Mouse (Mus musculus) gastrocnemius, postnatal 25 days (tissue): Measurements from ENCODE around the gene Shank2. TPM values are rescaled to one million over a fixed set of nuclear protein-coding genes. Genes with fewer than 3 reads are reported as not detected.

ENCODE experiments used
- DNase-seq: peaks from one replicate; pipeline ENCODE4 v3.0.0; 2022
- total RNA-seq, 2 experiments: library from RNA; stranded (reverse); gene quantifications; 1 replicate in 1 of 2; 2 replicates in 1 of 2; pipeline ENCODE4 v1.2.3; 2021

The Shank2 gene
- total RNA-seq, 2 experiments from 2014 or later = 0.05 to 0.08 TPM

DNA sequence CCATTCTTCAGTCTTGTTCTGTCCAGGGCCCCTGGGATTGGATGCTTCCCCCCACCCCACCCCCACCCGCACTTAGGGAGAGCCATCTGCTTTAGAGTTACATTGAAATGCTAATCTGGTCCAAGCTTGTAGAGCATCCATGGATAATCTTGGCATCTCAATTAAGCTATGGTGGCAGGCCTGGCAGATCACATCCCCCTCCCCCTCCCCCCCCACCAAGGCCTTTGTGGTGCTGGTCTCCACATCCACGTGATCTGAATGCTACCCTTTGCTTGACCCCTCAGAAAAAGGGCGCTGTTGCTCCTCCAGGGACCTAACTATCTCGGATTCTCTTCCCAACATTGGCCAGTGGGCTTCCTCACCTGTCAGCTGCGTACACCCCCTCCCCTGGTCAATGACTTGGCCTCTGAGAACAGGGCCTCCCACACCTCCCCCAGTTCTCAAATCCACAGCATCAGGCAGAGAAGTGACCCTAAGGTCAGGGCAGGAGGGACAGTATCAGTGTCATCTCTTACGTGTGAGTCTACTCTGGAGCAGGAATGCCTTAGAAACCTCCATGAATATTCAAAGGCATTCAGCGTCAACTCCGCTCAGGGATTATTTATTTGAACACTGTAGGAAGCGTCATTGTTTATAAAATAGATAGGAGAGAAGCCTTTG lies 104.8 kb downstream of the Shank2 start:
- no peak for DNase-seq

- DNase-seq = no peak
These were observed 106.4 kb downstream of the Shank2 start for GRCm38 (mm10) chr7:144108141-144108540.

DNA sequence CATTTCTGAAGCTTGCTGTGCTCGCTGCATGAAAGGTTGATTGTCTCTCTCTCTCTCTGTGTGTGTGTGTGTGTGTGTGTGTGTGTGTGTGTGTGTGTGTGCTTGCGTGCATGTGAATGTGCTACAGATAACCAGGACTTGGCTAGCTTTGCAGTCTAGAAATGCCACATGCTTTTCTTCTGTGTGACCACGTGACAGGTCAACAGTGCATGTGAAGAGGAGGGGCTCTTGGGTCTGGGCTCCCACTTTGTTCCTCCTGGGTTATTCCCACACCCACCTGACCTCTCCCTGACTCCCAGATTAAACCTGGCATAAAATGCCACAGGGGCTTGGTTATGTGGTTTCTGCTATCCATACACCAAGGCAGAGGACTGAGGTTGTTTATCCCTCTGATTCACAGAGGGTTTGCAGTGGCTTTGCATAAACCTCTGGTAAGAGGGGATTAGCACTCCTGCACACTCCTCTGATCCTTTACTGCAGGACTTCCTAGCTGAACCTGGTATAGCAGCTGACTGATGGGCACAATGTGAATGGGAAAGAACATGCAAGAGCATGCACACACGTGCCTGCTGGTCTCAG lies 109.4 kb downstream of the Shank2 start:
- no peak for DNase-seq

DNA sequence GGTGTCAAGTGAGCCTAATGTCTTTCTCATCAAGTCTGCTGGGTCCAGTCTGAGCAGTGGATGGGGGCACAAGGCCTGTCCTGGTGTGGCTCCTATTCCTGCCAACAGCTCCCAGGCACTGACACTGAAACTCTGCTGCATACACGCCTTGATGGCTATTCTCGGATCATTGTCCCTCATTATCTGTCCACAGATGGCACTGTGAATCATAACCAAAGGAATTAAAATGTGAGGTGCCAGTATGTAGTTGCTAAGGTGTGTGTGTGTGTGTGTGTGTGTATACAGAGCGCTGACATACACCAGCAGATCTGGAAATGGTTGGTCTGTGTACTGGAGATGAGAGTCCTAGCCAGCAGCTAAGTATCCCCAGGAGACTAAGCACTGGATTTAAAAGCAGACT lies 110.3 kb downstream of the Shank2 start:
- DNase-seq = no peak

- DNase-seq = no peak
These were observed 112.5 kb downstream of the Shank2 start for GRCm38 (mm10) chr7:144114230-144114629.

DNA sequence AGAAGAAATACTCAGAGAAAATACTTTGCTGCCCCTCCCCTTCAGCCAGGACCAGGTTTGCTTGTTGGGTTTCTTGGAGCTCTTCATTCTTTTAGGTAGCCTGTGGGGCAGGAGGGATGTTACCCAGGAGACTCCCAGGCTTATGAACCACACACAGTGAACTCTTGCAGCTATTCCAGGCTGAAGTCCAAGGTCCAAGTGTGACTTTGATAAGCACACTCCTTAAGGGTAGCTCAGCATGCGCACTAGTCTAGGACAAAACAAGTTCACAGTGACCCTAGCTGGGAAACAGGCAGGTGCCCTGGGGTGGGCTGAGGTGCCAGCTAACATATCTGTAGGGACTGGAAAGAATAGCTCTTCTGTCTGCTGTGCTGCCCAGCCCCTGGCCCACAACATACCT lies 117.8 kb downstream of the Shank2 start:
- no peak for DNase-seq

GRCm38 (mm10) chr7:144132699-144133387 lies 131.1 kb downstream of the Shank2 start:
- no peak for DNase-seq

GRCm38 (mm10) chr7:144133388-144133998 lies 131.8 kb downstream of the Shank2 start:
- no peak for DNase-seq

GRCm38 (mm10) chr7:144134699-144135098 lies 133.0 kb downstream of the Shank2 start:
- DNase-seq = no peak

DNA sequence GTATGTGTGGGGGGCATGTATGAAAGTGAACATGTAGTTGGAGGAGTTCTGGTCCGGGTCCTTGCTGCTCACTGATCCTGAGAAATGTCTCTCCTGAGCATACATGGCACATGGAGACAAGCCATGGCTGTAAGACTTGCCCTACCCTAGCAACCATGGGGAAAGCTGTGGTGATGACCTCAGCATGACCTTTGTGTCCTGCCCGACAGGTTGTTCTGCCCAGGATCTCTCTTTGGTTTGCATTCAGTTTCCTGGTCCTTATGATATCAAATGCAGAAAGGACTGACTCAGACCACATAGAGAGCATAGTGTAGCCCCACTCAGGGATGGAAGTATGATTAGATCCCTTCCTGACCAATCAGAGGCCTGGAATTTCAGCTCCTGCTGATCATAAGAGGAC lies 136.1 kb downstream of the Shank2 start:
- DNase-seq = no peak

DNA sequence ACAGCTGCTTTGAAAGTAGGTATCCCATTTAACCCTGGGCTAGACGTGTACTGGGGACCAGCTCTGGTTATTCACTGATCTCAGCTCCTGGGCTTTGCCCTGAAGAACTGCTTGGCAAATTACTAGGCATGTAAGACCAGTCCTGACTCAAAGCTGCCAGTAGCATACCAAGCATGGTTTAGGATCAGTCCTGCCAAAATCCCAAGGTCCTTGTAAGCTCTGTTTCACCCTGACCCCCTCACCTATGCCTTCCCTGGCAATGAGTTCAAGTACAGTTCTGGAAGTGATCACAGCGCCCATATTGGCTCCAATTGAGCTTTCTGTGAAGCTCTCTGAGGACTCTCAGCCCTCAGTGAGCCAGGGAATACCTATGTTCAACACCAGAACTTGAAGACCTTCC lies 136.7 kb downstream of the Shank2 start:
- no peak for DNase-seq

- DNase-seq = no peak
These were observed 138.0 kb downstream of the Shank2 start for GRCm38 (mm10) chr7:144139691-144140090.

GRCm38 (mm10) chr7:144140470-144140869 lies 138.7 kb downstream of the Shank2 start:
- no peak for DNase-seq

DNA sequence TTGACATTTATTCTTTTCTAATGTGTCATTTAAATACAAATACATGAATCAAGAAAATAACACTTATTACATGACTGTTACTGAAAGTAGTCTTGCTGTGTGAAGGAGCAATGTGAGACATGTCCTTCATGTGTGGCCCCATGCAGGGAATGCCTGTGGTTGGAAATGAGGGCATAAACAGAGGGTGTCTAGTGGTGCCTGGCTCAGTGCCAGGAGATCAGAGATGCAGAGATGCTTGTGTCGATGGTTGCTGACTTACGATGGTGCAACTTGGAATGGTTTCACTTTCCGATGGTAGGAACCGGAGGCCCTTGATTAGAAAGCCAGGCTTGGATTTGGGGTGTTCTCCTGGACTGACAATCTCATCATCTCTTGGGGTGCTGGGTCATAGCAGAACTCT lies 140.3 kb downstream of the Shank2 start:
- DNase-seq = no peak

DNA sequence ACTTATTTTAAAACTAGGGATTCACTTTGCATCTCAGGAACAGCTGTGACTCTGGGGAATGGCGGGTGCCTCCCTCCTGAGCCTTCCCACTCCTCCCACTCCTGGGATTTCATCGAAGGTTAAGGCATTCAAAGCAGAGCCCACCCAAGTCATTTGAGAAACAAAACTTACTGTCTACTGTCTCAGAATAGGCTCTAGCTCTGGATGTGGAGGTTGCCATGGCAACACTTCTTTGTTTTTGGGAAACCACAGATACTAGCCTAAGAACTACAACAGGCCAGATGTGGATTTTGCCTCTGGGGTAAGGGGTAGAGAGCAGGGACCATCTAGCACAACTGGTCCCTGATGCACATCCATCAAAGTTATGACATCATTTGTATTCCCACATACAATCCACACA lies 142.2 kb downstream of the Shank2 start:
- no peak for DNase-seq

DNA sequence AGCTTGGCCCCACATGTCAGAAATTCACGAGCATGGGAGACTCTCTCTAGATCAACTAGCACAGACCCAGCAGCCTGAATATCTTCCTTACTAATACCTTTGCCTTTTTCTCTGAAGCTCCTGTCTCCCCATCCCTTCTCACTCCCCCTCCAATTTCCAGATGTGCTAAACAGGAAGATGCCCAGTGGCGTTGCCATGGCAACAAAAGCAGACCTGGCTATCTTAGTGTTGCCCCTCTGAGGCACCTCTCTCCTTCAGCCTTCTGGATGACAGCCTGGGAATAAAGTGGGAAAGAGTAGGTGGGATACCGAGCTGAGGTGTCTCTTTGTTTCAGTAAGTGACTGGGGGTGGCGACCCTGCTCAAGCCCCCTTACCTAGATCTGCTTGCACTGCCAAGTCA lies 146.4 kb downstream of the Shank2 start:
- no peak for DNase-seq

- no peak for DNase-seq
These were observed 151.4 kb downstream of the Shank2 start for GRCm38 (mm10) chr7:144153124-144153523.

DNA sequence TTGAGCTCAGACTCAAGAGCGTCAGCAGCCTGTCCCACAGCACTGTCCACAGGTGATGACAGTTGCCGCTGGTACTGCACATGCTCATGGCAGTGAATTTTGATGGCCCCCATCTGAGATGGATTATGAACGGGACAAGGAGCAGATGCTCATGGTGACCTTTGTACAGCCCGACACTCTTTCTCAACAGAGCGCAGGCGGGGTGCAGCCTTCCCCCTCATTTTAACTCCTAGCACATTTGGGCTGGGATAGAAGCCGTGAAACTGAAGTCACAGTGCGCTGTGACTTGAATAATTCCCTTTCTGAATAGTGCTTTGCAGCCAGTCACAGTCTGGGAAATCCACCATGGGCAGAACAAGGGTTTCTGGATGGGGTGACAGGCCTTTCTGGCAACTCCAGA lies 152.0 kb downstream of the Shank2 start:
- DNase-seq = no peak

DNA sequence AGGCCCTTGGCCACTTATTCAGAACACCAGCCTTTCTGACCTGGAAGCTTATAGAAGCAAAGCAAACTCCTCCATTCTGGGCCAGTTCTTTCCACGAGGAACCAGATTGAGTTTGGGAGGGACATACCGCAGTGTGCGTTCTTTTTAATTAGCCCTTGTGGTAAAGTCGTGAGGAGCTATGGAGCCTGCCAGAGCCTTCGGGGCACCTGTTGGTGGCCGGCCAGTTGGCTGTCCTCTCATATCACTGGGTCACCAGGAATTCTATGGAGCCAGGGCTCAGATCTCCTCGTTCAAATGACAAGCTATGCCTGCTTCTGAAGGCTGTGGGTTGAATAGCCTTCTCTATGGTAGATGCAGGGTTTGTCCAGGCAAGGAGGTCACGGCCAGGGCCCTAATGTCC lies 156.2 kb downstream of the Shank2 start:
- no peak for DNase-seq

DNA sequence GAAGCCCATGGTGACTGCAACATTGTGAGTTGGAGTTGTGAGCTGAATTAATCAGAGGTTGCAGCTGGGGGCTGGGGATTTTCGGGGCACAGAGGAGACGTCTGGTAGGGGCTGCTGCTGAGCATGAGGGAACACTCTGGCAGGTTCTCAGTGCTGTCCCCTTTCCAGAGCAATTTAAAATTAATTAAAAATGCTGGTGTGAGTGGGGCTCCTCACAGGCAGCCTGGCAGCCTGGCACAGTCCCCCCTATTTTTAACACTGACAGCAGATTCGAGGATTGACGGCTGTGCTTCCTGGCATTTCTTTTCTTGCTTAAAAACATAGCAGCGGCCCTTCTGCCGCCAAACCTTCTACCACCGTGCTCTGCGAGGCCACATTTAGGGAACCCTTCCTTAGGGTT lies 157.8 kb downstream of the Shank2 start:
- no peak for DNase-seq

GRCm38 (mm10) chr7:144160066-144160465 lies 158.3 kb downstream of the Shank2 start:
- DNase-seq = no peak

- DNase-seq = no peak
These were observed 159.0 kb downstream of the Shank2 start for GRCm38 (mm10) chr7:144160646-144161249.

- no peak for DNase-seq
These were observed 168.5 kb downstream of the Shank2 start for GRCm38 (mm10) chr7:144170272-144170671.
